ENCODE assay signal across 16 mouse cellular contexts in genomic region chr7:66982084-66982483, GRCm38 (mm10).
"Had no signal": no experiment of that assay in that cellular context is flagged by ENCODE, and none has a peak within 500 bp of the region (broad histone marks: within the 10 kb centered on the region; RNA-seq: fewer than 3 reads in every experiment).

No protein-coding gene starts in this region.

- DNase-seq: kidney, adult 18-20 months; kidney, postnatal 10 days; kidney, postnatal 4 days; lung, adult 2 months; lung, postnatal 36 days; midbrain, embryonic 14.5 days; right cerebral cortex, postnatal 14 days had no signal

- H3K36me3 ChIP-seq: intestine, embryonic 15.5 days; limb, embryonic 10.5 days; liver, embryonic 15.5 days; midbrain, embryonic 10.5 days; neural tube, embryonic 13.5 days; stomach, embryonic 15.5 days had no signal

- H3K4me1 ChIP-seq: intestine, embryonic 15.5 days; liver, embryonic 15.5 days; midbrain, embryonic 10.5 days; stomach, embryonic 15.5 days had no signal

- H3K4me3 ChIP-seq: intestine, embryonic 15.5 days; left cerebral cortex, adult 2 months; limb, embryonic 10.5 days; liver, embryonic 15.5 days; midbrain, embryonic 10.5 days; neural tube, embryonic 13.5 days; stomach, embryonic 15.5 days had no signal

- H3K9ac ChIP-seq: intestine, embryonic 15.5 days; liver, embryonic 15.5 days; neural tube, embryonic 13.5 days; stomach, embryonic 15.5 days had no signal

- H3K27ac ChIP-seq: intestine, embryonic 15.5 days; left cerebral cortex, adult 2 months; limb, embryonic 10.5 days; liver, embryonic 15.5 days; midbrain, embryonic 10.5 days; neural tube, embryonic 13.5 days; stomach, embryonic 15.5 days had no signal

- H3K4me2 ChIP-seq: intestine, embryonic 15.5 days; liver, embryonic 11.5 days; liver, embryonic 15.5 days; neural tube, embryonic 13.5 days; stomach, embryonic 15.5 days had no signal

- ATAC-seq: intestine, embryonic 15.5 days; lung, postnatal 0 days had no signal

- H3K27me3 ChIP-seq: intestine, embryonic 15.5 days; liver, embryonic 15.5 days; neural tube, embryonic 13.5 days; stomach, embryonic 15.5 days had no signal

- H3K9me3 ChIP-seq: intestine, embryonic 15.5 days; limb, embryonic 10.5 days; liver, embryonic 15.5 days; stomach, embryonic 15.5 days had no signal
